Mouse (Mus musculus) bone marrow, adult 2 months (tissue): Measurements from ENCODE around the gene Auts2.

Source experiments
- CTCF ChIP-seq: fragments of 200-500 bp; IDR thresholded peaks from 2 replicates; pipeline ENCODE4 v1.5.1; 2011; ENCODE audit warnings: low read length, control low read depth; ENCODE audit not compliant: control insufficient read depth, insufficient read depth
- POLR2A ChIP-seq: fragments of 200-500 bp; IDR thresholded peaks from 2 replicates; pipeline ENCODE4 v1.6.1; 2011; ENCODE audit warnings: low read depth, mild to moderate bottlenecking, control low read depth, low read length, borderline replicate concordance; ENCODE audit not compliant: control insufficient read depth

DNA sequence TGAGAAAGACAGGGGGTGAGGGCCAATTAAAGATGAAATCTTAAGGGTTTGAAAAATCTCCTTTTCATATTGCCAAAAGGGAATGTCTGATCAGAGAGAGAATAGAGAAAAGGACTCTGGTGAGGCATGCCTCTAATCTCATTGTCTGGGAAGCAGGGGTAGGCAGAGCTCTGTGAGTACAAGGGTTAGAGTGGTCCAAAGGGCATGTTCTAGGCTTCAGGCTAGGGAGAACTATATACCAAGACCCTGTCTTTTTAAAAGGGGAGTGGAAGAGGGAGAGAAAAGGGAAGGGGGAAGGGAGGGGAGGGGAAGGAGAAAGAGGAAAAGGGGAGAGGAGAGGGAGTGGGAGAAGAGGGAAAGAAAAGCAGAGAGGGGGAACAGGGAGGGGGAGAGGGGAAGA, 244.1 kb downstream of the Auts2 start:
- no peak for TF ChIP-seq CTCF
- TF ChIP-seq POLR2A, result no peak
